Mouse (Mus musculus): Measurements from ENCODE around the gene Slc27a2.

DNA sequence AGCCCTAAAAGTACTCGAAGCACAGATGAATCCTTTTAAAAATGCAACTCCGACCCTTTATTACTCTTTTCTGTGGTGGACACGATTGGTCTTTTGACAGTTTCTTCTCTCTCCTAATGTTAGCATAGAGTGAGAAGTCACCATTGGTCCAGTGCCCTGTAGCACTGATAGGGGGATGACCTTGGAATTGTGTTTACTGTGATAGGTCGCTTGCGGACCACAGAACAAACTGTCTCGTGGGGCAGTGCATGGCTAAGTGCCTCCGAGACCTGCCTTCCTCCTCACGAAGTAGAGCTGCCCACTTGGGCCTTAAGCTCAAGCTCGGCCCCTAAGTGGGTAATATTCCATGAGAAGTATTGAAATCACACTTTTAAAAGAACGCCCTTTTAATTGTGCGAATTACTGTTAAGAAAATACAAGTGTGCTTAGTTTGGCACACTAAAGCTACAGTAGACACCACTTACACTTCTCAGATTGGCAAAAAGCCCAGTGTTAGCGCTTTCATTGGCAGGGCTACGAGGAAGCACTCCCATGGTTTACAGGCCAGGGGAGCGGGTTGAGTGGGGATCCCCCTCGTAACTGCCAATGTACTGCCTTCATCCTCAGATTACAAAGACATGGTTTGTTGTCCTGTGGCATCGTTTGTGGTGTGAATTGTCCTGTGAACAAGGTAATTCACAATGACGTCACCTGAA, 11.4 kb downstream of the Slc27a2 start:
- TF ChIP-seq CTCF (IDR thresholded peaks at IDR 0.05; ENCODE audit: insufficient read depth, low read depth, low read length) = no peak
- TF ChIP-seq POLR2A (IDR thresholded peaks at IDR 0.05; ENCODE audit: insufficient read depth, low read depth, low read length) = no peak
